Mouse (Mus musculus) neural tube, embryonic 14.5 days (tissue): ENCODE measurements around the gene Adra1b. TPM values are rescaled to one million over a fixed set of nuclear protein-coding genes. Genes with fewer than 3 reads are reported as not detected.

Source experiments
- ATAC-seq: fragments of 200-750 bp; cut with Nextera tagmentation; 2 replicates; pipeline ENCODE4 v1.8.0; 2017; ENCODE audit warnings: low read depth, mild to moderate bottlenecking, moderate TSS enrichment, moderate library complexity
- H3K27ac ChIP-seq: fragments of 300-500 bp; sonication (generic); 2 replicates; pipeline ENCODE4 v1.5.1; 2014; ENCODE audit warnings: low read depth, mild to moderate bottlenecking, control low read depth, low read length, moderate library complexity, mixed read lengths
- H3K27me3 ChIP-seq: fragments of 300-500 bp; sonication (generic); 2 replicates; pipeline ENCODE4 v1.6.1; 2014; ENCODE audit warnings: low read length; ENCODE audit not compliant: control insufficient read depth, insufficient read depth
- H3K36me3 ChIP-seq: fragments of 300-500 bp; sonication (generic); 2 replicates; pipeline ENCODE4 v1.6.1; 2014; ENCODE audit warnings: low read length, mixed read lengths; ENCODE audit not compliant: control insufficient read depth, insufficient read depth
- H3K4me1 ChIP-seq: fragments of 300-500 bp; sonication (generic); 2 replicates; pipeline ENCODE4 v1.6.1; 2014; ENCODE audit warnings: low read length; ENCODE audit not compliant: control insufficient read depth, insufficient read depth
- H3K4me2 ChIP-seq: fragments of 300-500 bp; sonication (generic); 2 replicates; pipeline ENCODE4 v1.6.1; 2014; ENCODE audit warnings: mild to moderate bottlenecking, low read depth, low read length, control low read depth
- H3K4me3 ChIP-seq: fragments of 300-500 bp; sonication (generic); 2 replicates; pipeline ENCODE4 v1.5.1; 2014; ENCODE audit warnings: low read depth, low read length, control low read depth, mixed read lengths
- H3K9ac ChIP-seq: fragments of 300-500 bp; sonication (generic); replicated peaks from 2 replicates; pipeline ENCODE4 v1.6.1; 2014; ENCODE audit warnings: low read depth, mild to moderate bottlenecking, control low read depth, low read length, mixed read lengths
- H3K9me3 ChIP-seq: fragments of 300-500 bp; sonication (generic); 2 replicates; pipeline ENCODE4 v1.6.1; 2016; ENCODE audit warnings: low read length; ENCODE audit not compliant: control insufficient read depth
- WGBS: fragments of 180-500 bp; shearing (Covaris S2); extraction: QIAGEN DNeasy Blood & Tissue Kit; methylation state at CpG from one replicate; pipeline ENCODE4 v1.1.7; 2014; 5-methylcytosine and 5-hydroxymethylcytosine counted together
- polyA plus RNA-seq: library from polyadenylated mRNA; unstranded; fragments of >200 nt; fragmentation: Nextera tagmentation; extraction: Ambion mirVana; gene quantifications from 2 replicates; pipeline ENCODE4 v1.2.1, GENCODE M21; 2014

The Adra1b gene
- polyA plus RNA-seq, 1 experiment from 2014 or later: 5.5 TPM

DNA sequence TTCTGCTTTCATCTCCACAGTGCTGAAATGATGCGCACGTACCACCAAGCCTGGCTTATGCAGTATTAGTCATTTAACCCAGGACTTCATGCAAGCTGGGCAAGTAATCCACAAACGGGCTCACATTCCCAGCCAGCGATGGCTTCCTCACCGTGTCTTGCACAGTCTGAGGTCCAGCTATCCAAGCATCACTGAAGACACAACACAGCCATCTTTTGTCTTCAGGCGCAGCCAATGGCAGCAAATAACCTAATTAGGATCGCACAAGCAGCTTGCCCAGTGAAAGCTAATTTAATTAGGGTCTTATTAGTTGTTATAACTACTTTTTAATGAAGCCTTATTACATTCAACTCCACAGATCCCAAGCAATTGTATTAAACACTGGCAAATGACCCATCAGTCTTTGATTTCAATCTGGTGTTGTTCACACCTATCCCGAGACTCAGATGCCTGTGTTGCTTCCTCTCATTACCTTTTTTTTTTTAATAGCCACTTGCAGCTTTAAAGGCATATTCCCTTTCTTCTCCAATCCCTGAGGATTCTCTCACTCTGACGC lies 83.6 kb downstream of the Adra1b start:
- Histone ChIP-seq H3K4me2 (no peak overlapping the region), H3K4me3 (no peak overlapping the region), H3K4me1 (no peaks in the 10 kb centered on the region), H3K9ac (no peak overlapping the region), H3K27ac (no peak overlapping the region), H3K9me3 (no peaks in the 10 kb centered on the region), H3K27me3 (no peaks in the 10 kb centered on the region), H3K36me3 (no peaks in the 10 kb centered on the region)
- ATAC-seq: no peak
- WGBS: 59% methylated on average over 9 of the region's 9 CpGs

DNA sequence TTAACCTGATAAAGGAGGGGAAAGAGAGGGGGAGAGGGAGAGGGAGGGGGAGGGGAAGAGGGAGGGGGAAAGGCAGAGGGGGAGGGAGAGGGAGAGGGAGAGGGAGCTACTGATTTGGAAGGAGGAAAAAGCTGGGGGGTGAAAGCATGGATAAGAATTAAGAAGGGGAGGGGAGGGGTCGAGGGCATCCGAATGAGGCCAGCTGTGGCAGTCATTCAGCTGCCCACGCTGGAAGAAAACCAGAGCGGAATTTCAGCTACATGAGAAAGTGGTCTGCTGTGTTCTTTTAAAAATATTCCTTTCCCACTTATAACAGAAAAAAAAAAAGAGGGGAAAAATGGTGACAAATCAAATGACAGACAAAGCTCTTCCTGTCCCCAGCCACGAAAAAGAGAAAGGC lies 88.5 kb downstream of the Adra1b start:
- H3K9me3 ChIP-seq: no peaks in the 10 kb centered on the region
- WGBS: 63% methylated on average over 5 of the region's 5 CpGs
- no peak overlapping the region for H3K4me2 ChIP-seq
- H3K36me3 ChIP-seq: no peaks in the 10 kb centered on the region
- H3K27me3 ChIP-seq: no peaks in the 10 kb centered on the region
- peaks cover 2% of the 10 kb centered on the region; the same call in 1 of the 2 replicates for H3K4me1 ChIP-seq
- no peak overlapping the region for H3K27ac ChIP-seq
- no peak overlapping the region for H3K9ac ChIP-seq
- ATAC-seq: no peak
- no peak overlapping the region for H3K4me3 ChIP-seq

DNA sequence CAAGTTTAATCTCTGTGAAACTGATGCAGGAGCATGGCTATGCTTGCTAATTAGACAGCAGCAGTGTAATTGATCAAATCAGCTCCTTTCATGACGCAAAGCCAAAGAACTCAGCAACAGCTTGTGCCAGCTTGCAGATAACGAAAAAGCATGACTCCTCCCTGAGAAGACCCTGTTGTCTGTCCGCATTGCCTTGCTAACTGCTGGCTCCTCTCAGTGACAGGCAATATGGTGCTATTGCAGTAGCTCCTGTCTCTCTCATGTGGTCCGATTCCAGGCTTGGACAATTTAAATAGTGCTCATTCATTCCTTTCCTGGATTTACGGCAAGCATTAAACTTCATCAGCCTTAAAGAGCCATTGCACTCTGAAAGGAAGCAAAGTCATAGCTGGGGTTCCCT lies 93.3 kb downstream of the Adra1b start:
- H3K27me3 ChIP-seq: no peaks in the 10 kb centered on the region
- H3K9me3 ChIP-seq: no peaks in the 10 kb centered on the region
- no peak overlapping the region for H3K9ac ChIP-seq
- WGBS: 35% methylated on average over 5 of the region's 5 CpGs
- ATAC-seq: no peak
- H3K4me3 ChIP-seq: no peak overlapping the region
- peaks cover 2% of the 10 kb centered on the region; the same call in 1 of the 2 replicates for H3K4me1 ChIP-seq
- no peak overlapping the region for H3K4me2 ChIP-seq
- H3K27ac ChIP-seq: no peak overlapping the region
- H3K36me3 ChIP-seq: no peaks in the 10 kb centered on the region

DNA sequence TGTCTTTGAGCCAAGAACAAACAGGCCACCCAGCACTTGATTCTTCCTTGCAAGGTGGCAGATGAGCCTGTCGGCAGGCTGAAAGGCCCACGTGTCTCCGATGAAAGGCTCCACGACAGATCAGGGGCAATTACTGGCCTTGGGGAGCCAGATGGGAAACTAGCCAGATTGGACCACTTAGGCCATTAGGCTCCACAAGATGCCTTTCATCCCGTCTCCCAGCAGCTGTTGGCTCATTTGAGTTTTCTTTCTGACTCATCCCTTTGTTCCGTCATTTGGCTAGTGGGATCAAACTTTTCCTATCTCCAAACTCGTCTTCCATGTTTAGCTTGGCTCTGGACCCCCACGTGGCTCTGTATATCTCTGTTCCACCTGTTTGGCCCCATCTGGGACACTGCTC lies 105.0 kb downstream of the Adra1b start:
- Histone ChIP-seq H3K4me1 (no peaks in the 10 kb centered on the region), H3K9me3 (no peaks in the 10 kb centered on the region), H3K9ac (no peak overlapping the region), H3K27ac (no peak overlapping the region), H3K27me3 (no peaks in the 10 kb centered on the region), H3K36me3 (no peaks in the 10 kb centered on the region), H3K4me2 (no peak overlapping the region), H3K4me3 (no peak overlapping the region)
- ATAC-seq: no peak
- 20% methylated on average over 8 of the region's 8 CpGs for WGBS

DNA sequence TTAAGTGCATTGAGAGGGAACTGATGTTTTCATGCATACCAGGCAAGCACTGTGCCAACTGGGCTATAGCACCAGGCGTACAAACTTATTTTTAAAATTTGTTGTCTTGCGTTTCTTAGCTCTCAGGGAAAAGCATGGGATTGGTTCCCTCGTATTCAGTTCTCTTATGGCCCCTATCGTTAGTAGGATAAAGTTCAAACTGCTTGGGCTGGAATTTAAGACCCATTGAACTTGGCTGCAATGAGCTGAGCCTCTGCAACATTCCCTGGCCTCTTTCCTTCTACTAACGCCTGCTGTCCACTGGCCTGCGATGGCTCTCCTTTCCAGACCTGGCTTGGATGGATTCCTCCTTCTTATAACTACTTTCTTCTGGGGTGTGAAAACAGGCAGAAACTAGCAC lies 110.6 kb downstream of the Adra1b start:
- Histone ChIP-seq H3K27me3 (no peaks in the 10 kb centered on the region), H3K9ac (no peak overlapping the region), H3K36me3 (no peaks in the 10 kb centered on the region), H3K27ac (no peak overlapping the region), H3K9me3 (no peaks in the 10 kb centered on the region), H3K4me3 (no peak overlapping the region), H3K4me2 (no peak overlapping the region), H3K4me1 (no peaks in the 10 kb centered on the region)
- WGBS: 81% methylated on average over 6 of the region's 6 CpGs
- no peak for ATAC-seq

DNA sequence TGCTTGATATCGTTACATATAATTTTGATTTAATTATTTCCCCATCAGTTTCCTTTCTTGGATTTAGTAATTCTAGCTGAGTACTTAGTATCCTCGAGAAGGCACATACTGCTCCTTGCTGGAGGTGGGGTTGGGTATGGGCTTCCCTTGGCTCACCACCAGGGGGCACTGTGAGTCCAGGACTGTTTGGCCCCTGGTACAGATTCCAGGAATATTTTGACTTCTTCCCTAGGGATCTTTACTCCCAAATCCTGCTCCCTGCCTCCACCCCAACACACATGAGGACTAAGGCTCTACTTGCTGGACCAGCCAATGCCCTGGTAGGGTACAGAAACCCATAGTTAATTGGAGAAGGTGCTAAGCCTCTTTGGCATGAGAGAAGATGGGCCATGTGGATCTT lies 117.2 kb downstream of the Adra1b start:
- Histone ChIP-seq H3K27me3 (no peaks in the 10 kb centered on the region), H3K4me1 (no peaks in the 10 kb centered on the region), H3K4me2 (no peak overlapping the region), H3K4me3 (no peak overlapping the region), H3K27ac (no peak overlapping the region), H3K36me3 (no peaks in the 10 kb centered on the region), H3K9me3 (no peaks in the 10 kb centered on the region), H3K9ac (no peak overlapping the region)
- peak; percentile 81; the same call in 1 of the 2 replicates for ATAC-seq
- WGBS: 21% methylated on average over 2 of the region's 2 CpGs

DNA sequence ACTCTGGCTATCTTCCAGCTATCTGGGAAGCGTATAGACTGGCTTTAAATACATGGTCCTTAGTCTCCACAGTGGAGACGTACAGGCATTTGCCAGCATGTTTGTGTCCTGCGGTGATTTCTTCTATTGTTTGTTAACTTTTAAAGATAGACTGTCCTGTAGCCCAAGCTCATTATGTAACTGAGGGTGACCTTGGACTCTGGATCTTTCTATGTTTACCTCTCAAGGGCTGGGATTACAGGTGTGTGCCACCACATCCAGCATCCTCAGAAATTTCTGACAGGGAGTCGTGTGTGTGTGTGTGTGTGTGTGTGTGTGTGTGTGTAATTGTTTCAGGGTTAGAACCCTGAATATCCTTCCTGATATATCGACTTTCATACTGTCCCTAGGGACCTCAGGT lies 117.9 kb downstream of the Adra1b start:
- Histone ChIP-seq H3K9ac (no peak overlapping the region), H3K4me1 (no peaks in the 10 kb centered on the region), H3K27me3 (no peaks in the 10 kb centered on the region), H3K4me2 (no peak overlapping the region), H3K36me3 (no peaks in the 10 kb centered on the region), H3K27ac (no peak overlapping the region), H3K9me3 (no peaks in the 10 kb centered on the region), H3K4me3 (no peak overlapping the region)
- ATAC-seq: no peak
- 73% methylated on average over 5 of the region's 5 CpGs for WGBS

DNA sequence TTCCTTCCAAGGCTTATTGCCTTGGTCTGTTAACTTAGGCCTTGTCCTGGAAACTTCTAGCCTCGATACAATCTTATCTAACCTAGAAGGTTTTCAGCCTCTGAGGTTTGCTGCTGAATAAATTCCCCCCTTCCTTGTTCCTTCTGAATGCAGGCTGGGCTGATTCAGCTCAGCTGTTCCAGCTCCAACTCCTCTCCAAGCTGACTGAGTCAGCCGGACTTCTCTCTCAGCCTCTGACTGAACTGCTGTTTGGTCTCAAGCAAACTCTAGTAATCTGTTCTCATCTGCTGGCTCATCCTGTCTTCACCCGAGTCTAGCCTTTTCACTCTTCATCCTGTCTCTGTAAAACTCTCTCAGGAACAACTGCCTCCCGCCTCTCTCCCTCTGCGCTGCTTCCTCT lies 121.5 kb downstream of the Adra1b start:
- no peak for ATAC-seq
- Histone ChIP-seq H3K4me2 (no peak overlapping the region), H3K4me3 (no peak overlapping the region)

DNA sequence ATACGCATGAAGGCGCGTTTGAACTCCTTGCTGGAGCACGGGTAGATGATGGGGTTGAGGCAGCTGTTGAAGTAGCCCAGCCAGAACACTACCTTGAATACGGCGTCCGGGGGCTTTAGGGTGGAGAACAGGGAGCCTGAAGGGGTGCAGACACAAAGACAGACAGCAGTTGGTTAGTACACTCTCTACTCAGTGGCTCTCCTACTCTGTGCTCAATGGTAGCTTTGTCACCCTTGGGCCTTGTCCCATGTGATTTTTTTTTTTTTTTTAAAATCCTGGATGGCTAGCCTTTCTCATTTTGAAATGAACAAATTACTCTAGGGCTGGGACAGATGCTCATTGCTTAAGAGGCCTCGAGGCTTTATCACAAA lies 124.7 kb downstream of the Adra1b start:
- ATAC-seq: peak; percentile 38; the same call in 1 of the 2 replicates
- peak overlapping the region; percentile 33 for H3K4me3 ChIP-seq
- peaks cover 5% of the 10 kb centered on the region for H3K27me3 ChIP-seq
- H3K9ac ChIP-seq: 0 out of 2 replicates have a peak overlapping the region, but pooled peaks have one; percentile 25
- WGBS: 16% methylated on average over 8 of the region's 8 CpGs
- H3K27ac ChIP-seq: no peak overlapping the region
- H3K36me3 ChIP-seq: no peaks in the 10 kb centered on the region
- H3K4me2 ChIP-seq: peak overlapping the region; percentile 54
- no peaks in the 10 kb centered on the region for H3K9me3 ChIP-seq
- H3K4me1 ChIP-seq: no peaks in the 10 kb centered on the region

More for the DNA sequence above, 121.5 kb downstream of the Adra1b start:
- Histone ChIP-seq H3K9ac (no peak overlapping the region), H3K27me3 (peaks cover 5% of the 10 kb centered on the region), H3K4me1 (no peaks in the 10 kb centered on the region), H3K27ac (no peak overlapping the region), H3K9me3 (no peaks in the 10 kb centered on the region), H3K36me3 (no peaks in the 10 kb centered on the region)
- WGBS: 81% methylated on average over 5 of the region's 5 CpGs
